Mouse (Mus musculus) lung, embryonic 14.5 days (tissue): ENCODE results near the gene Ddx28. TPM values are rescaled to one million over a fixed set of nuclear protein-coding genes. Genes with fewer than 3 reads are reported as not detected.

Experiments used
- ATAC-seq: fragments of 200-750 bp; cut with Nextera tagmentation; 2 replicates; pipeline ENCODE4 v1.8.0; 2017; ENCODE audit warnings: mild to moderate bottlenecking, moderate TSS enrichment, moderate library complexity; ENCODE audit not compliant: insufficient read depth
- DNase-seq: peaks from one replicate; pipeline ENCODE4 v3.0.0-alpha.2; 2015
- H3K27ac ChIP-seq: fragments of 300-500 bp; sonication (generic); 2 replicates; pipeline ENCODE4 v1.5.1; 2014; ENCODE audit warnings: low read depth, mild to moderate bottlenecking, moderate library complexity
- H3K27me3 ChIP-seq: fragments of 300-500 bp; sonication (generic); 2 replicates; pipeline ENCODE4 v1.6.1; 2014; ENCODE audit warnings: low read length, control low read depth; ENCODE audit not compliant: insufficient read depth
- H3K36me3 ChIP-seq: fragments of 300-500 bp; sonication (generic); 2 replicates; pipeline ENCODE4 v1.6.1; 2014; ENCODE audit warnings: control low read depth; ENCODE audit not compliant: insufficient read depth
- H3K4me1 ChIP-seq: fragments of 300-500 bp; sonication (generic); 2 replicates; pipeline ENCODE4 v1.6.1; 2014; ENCODE audit warnings: antibody characterized with exemption, control low read depth; ENCODE audit not compliant: insufficient read depth
- H3K4me2 ChIP-seq: fragments of 300-500 bp; sonication (generic); 2 replicates; pipeline ENCODE4 v1.6.1; 2014; ENCODE audit warnings: mild to moderate bottlenecking
- H3K4me3 ChIP-seq: fragments of 300-500 bp; sonication (generic); 2 replicates; pipeline ENCODE4 v1.5.1; 2014; ENCODE audit warnings: low read depth, low read length
- H3K9ac ChIP-seq: fragments of 300-500 bp; sonication (generic); 2 replicates; pipeline ENCODE4 v1.6.1; 2014
- H3K9me3 ChIP-seq: fragments of 300-500 bp; sonication (generic); 2 replicates; pipeline ENCODE4 v1.6.1; 2016; ENCODE audit warnings: low read depth, low read length, control low read depth
- CTCF ChIP-seq: IDR thresholded peaks from 2 replicates; pipeline ENCODE4 v1.5.1; 2016; ENCODE audit warnings: antibody characterized with exemption, low read depth
- WGBS: fragments of 180-500 bp; shearing (Covaris S2); extraction: QIAGEN DNeasy Blood & Tissue Kit; methylation state at CpG from one replicate; pipeline ENCODE4 v1.1.7; 2014; 5-methylcytosine and 5-hydroxymethylcytosine counted together
- polyA plus RNA-seq: library from polyadenylated mRNA; unstranded; fragments of >200 nt; fragmentation: Nextera tagmentation; extraction: Ambion mirVana; gene quantifications from 2 replicates; pipeline ENCODE4 v1.2.1, GENCODE M21; 2014

The Ddx28 gene
- polyA plus RNA-seq, 1 experiment from 2014 or later: 19.1 TPM

- ATAC-seq: no peak
- Histone ChIP-seq H3K4me3 (no peak overlapping the region), H3K27me3 (no peaks in the 10 kb centered on the region), H3K9me3 (no peaks in the 10 kb centered on the region), H3K4me2 (no peak overlapping the region), H3K9ac (no peak overlapping the region), H3K4me1 (peaks cover 8% of the 10 kb centered on the region; the same call in 1 of the 2 replicates), H3K36me3 (no peaks in the 10 kb centered on the region), H3K27ac (no peak overlapping the region)
- no peak for TF ChIP-seq CTCF
- 70% methylated on average over 1 of the region's 1 CpGs for WGBS
- no peak for DNase-seq
Observed at GRCm38 (mm10) chr8:105969367-105969766, 42.3 kb downstream of the Ddx28 start.

- 5% methylated on average over 19 of the region's 19 CpGs for WGBS
- peak overlapping the region; percentile 77 for H3K27ac ChIP-seq
Observed at GRCm38 (mm10) chr8:105966692-105967311, 44.9 kb downstream of the Ddx28 start.

GRCm38 (mm10) chr8:105965905-105966341 is 45.8 kb downstream of the Ddx28 start, which contains the start of gene Slc12a4:
Gene Slc12a4, minus strand, starts transcription at chr8:105966097.
- ATAC-seq (peak; percentile 87), DNase-seq (peak; percentile 94)
- H3K4me1 ChIP-seq: peaks cover 9% of the 10 kb centered on the region; the same call in 1 of the 2 replicates
- no peak for TF ChIP-seq CTCF
- peak within 1 kb of the TSS; percentile 86 for H3K9ac ChIP-seq
- H3K27ac ChIP-seq: peak within 1 kb of the TSS; percentile 94
- peak within 1 kb of the TSS; percentile 78 for H3K4me2 ChIP-seq
- WGBS: 1% methylated on average over 47 of the region's 47 CpGs
- peak within 1 kb of the TSS; percentile 80 for H3K4me3 ChIP-seq
- H3K36me3 ChIP-seq: 0 out of 2 replicates have a peak, but pooled peaks cover 4% of the 10 kb centered on the region
- H3K9me3 ChIP-seq: no peaks in the 10 kb centered on the region
- no peaks in the 10 kb centered on the region for H3K27me3 ChIP-seq

More at GRCm38 (mm10) chr8:105966692-105967311, 44.9 kb downstream of the Ddx28 start:
- DNase-seq (peak; percentile 87), ATAC-seq (peak; percentile 71)
- TF ChIP-seq CTCF: no peak
- H3K4me3 ChIP-seq: peak overlapping the region; percentile 80
- H3K27me3 ChIP-seq: no peaks in the 10 kb centered on the region
- H3K4me2 ChIP-seq: peak overlapping the region; percentile 78
- 0 out of 2 replicates have a peak, but pooled peaks cover 4% of the 10 kb centered on the region for H3K36me3 ChIP-seq
- peak overlapping the region; percentile 16; the same call in 1 of the 2 replicates for H3K9ac ChIP-seq
- peaks cover 9% of the 10 kb centered on the region; the same call in 1 of the 2 replicates for H3K4me1 ChIP-seq
- H3K9me3 ChIP-seq: no peaks in the 10 kb centered on the region

- peaks cover 6% of the 10 kb centered on the region for H3K36me3 ChIP-seq
- no peaks in the 10 kb centered on the region for H3K9me3 ChIP-seq
- no peaks in the 10 kb centered on the region for H3K27me3 ChIP-seq
- ATAC-seq (peak; percentile 69), DNase-seq (peak; percentile 70)
- H3K4me2 ChIP-seq: peak overlapping the region; percentile 78
- H3K4me1 ChIP-seq: peaks cover 9% of the 10 kb centered on the region; the same call in 1 of the 2 replicates
- H3K9ac ChIP-seq: peak overlapping the region; percentile 86
- H3K4me3 ChIP-seq: peak overlapping the region; percentile 80
- WGBS: 1% methylated on average over 40 of the region's 40 CpGs
- no peak for TF ChIP-seq CTCF
- H3K27ac ChIP-seq: peak overlapping the region; percentile 94
Observed at GRCm38 (mm10) chr8:105965266-105965904, 46.3 kb downstream of the Ddx28 start.

GRCm38 (mm10) chr8:105964506-105965265 is 47.0 kb downstream of the Ddx28 start:
- Histone ChIP-seq H3K4me3 (peak overlapping the region; percentile 80), H3K9me3 (no peaks in the 10 kb centered on the region), H3K4me2 (peak overlapping the region; percentile 78), H3K9ac (peak overlapping the region; percentile 86), H3K36me3 (peaks cover 13% of the 10 kb centered on the region), H3K4me1 (peaks cover 9% of the 10 kb centered on the region; the same call in 1 of the 2 replicates), H3K27me3 (no peaks in the 10 kb centered on the region), H3K27ac (peak overlapping the region; percentile 94; the same call in 1 of the 2 replicates)
- DNase-seq (no peak), ATAC-seq (peak; percentile 3; the same call in 1 of the 2 replicates)
- TF ChIP-seq CTCF: no peak
- WGBS: 39% methylated on average over 12 of the region's 12 CpGs

GRCm38 (mm10) chr8:105961536-105961935 is 50.1 kb downstream of the Ddx28 start:
- ATAC-seq (no peak), DNase-seq (no peak)
- no peak for TF ChIP-seq CTCF
- Histone ChIP-seq H3K9me3 (no peaks in the 10 kb centered on the region), H3K27ac (no peak overlapping the region), H3K4me2 (no peak overlapping the region), H3K4me1 (peaks cover 4% of the 10 kb centered on the region; the same call in 1 of the 2 replicates), H3K27me3 (no peaks in the 10 kb centered on the region), H3K9ac (no peak overlapping the region), H3K4me3 (no peak overlapping the region), H3K36me3 (peaks cover 40% of the 10 kb centered on the region)
- WGBS: 89% methylated on average over 10 of the region's 10 CpGs
